Mouse (Mus musculus): ENCODE results near the gene Fam214a. TPM values are rescaled to one million over a fixed set of nuclear protein-coding genes. Genes with fewer than 3 reads are reported as not detected.
"Not testable (repeated sequence)": the region's sequence is repeated elsewhere in the genome, so short reads cannot be mapped to it uniquely, and the experiment has no call there.

Gene Fam214a
- polyA plus RNA-seq, 1 experiment: 5.1 TPM

- TF ChIP-seq GATA1 (IDR thresholded peaks at IDR 0.05; ENCODE audit: borderline replicate concordance, low read length): no peak
- no peak for TF ChIP-seq FLI1 (IDR thresholded peaks at IDR 0.05; ENCODE audit: low read length)
- no peaks in the 10 kb centered on the region for H3K27me3 ChIP-seq (replicated peaks)
- peaks cover 50% of the 10 kb centered on the region for H3K36me3 ChIP-seq (replicated peaks; ENCODE audit: low read length)
- H3K4me3 ChIP-seq (replicated peaks): peak overlapping the region; percentile 92
- H3K4me1 ChIP-seq: peaks cover 93% of the 10 kb centered on the region
- no peaks in the 10 kb centered on the region for H3K9me3 ChIP-seq
These were observed 23.4 kb downstream of the Fam214a start for GRCm38 (mm10) chr9:74975911-74976563.

GRCm38 (mm10) chr9:74977251-74977650 is 24.6 kb downstream of the Fam214a start:
- no peaks in the 10 kb centered on the region for H3K9me3 ChIP-seq
- peaks cover 98% of the 10 kb centered on the region for H3K4me1 ChIP-seq
- TF ChIP-seq GATA1 (IDR thresholded peaks at IDR 0.05; ENCODE audit: borderline replicate concordance, low read length) (no peak), FLI1 (IDR thresholded peaks at IDR 0.05; ENCODE audit: low read length) (no peak)
- no peaks in the 10 kb centered on the region for H3K27me3 ChIP-seq (replicated peaks)
- peak overlapping the region; percentile 92 for H3K4me3 ChIP-seq (replicated peaks)
- H3K36me3 ChIP-seq (replicated peaks; ENCODE audit: low read length): peaks cover 54% of the 10 kb centered on the region

DNA sequence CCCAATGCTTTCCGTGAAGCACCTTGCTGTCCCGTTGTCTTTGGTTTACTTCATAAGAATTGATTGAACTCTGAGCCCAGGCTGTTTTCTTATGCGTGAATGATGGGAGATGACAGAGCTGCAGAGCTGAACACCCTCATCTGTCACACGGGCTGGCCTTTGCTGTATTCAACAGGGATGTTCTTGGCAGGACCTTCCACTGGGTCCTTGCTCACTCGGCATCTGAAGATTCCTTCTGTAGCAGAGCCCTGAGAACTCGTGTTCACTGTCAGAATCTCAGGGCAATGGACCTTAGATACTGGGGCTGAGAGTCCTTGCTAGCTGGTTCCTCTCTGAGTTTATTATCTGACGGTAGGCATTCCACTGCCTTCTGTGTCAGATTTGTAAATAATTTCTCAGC is 25.3 kb downstream of the Fam214a start:
- Histone ChIP-seq H3K4me3 (replicated peaks) (peak overlapping the region; percentile 38), H3K36me3 (replicated peaks; ENCODE audit: low read length) (peaks cover 51% of the 10 kb centered on the region), H3K9me3 (no peaks in the 10 kb centered on the region), H3K4me1 (peaks cover 98% of the 10 kb centered on the region), H3K27me3 (replicated peaks) (no peaks in the 10 kb centered on the region)
- TF ChIP-seq GATA1 (IDR thresholded peaks at IDR 0.05; ENCODE audit: borderline replicate concordance, low read length) (no peak), FLI1 (IDR thresholded peaks at IDR 0.05; ENCODE audit: low read length) (no peak)

- Histone ChIP-seq H3K27me3 (replicated peaks) (no peaks in the 10 kb centered on the region), H3K9me3 (no peaks in the 10 kb centered on the region), H3K4me1 (peaks cover 97% of the 10 kb centered on the region), H3K36me3 (replicated peaks; ENCODE audit: low read length) (peaks cover 45% of the 10 kb centered on the region), H3K4me3 (replicated peaks) (no peak overlapping the region)
- no peak for TF ChIP-seq GATA1 (IDR thresholded peaks at IDR 0.05; ENCODE audit: borderline replicate concordance, low read length)
- no peak for TF ChIP-seq FLI1 (IDR thresholded peaks at IDR 0.05; ENCODE audit: low read length)
These were observed 26.2 kb downstream of the Fam214a start for GRCm38 (mm10) chr9:74978868-74979267.

DNA sequence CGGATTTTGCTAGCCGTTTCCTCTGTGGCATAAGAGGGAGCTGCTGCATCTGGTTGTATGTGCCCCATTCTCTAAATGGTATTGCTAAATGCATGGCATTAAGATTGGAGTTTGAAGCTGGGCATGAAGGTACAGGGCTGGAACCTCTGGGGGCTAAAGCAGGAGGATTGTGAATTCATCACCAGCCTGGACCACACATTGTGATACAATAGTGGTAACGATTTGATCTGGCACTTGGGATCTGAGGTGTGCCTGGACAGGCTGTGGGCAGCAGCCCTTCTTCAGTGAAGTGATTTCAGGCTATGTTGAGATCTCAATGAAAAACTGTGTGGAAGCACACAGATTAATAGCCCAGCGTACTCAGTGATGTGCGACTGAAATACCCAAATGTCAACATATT is 26.7 kb downstream of the Fam214a start:
- Histone ChIP-seq H3K4me1 (peaks cover 95% of the 10 kb centered on the region), H3K27me3 (replicated peaks) (no peaks in the 10 kb centered on the region), H3K4me3 (replicated peaks) (peak overlapping the region; percentile 78), H3K36me3 (replicated peaks; ENCODE audit: low read length) (peaks cover 45% of the 10 kb centered on the region), H3K9me3 (no peaks in the 10 kb centered on the region)
- TF ChIP-seq FLI1 (IDR thresholded peaks at IDR 0.05; ENCODE audit: low read length) (no peak), GATA1 (IDR thresholded peaks at IDR 0.05; ENCODE audit: borderline replicate concordance, low read length) (no peak)

GRCm38 (mm10) chr9:74979866-74980265 is 27.2 kb downstream of the Fam214a start:
- Histone ChIP-seq H3K36me3 (replicated peaks; ENCODE audit: low read length) (peaks cover 46% of the 10 kb centered on the region), H3K9me3 (no peaks in the 10 kb centered on the region), H3K4me1 (peaks cover 95% of the 10 kb centered on the region), H3K4me3 (replicated peaks) (peak overlapping the region; percentile 89), H3K27me3 (replicated peaks) (no peaks in the 10 kb centered on the region)
- TF ChIP-seq FLI1 (IDR thresholded peaks at IDR 0.05; ENCODE audit: low read length) (no peak), GATA1 (IDR thresholded peaks at IDR 0.05; ENCODE audit: borderline replicate concordance, low read length) (no peak)

DNA sequence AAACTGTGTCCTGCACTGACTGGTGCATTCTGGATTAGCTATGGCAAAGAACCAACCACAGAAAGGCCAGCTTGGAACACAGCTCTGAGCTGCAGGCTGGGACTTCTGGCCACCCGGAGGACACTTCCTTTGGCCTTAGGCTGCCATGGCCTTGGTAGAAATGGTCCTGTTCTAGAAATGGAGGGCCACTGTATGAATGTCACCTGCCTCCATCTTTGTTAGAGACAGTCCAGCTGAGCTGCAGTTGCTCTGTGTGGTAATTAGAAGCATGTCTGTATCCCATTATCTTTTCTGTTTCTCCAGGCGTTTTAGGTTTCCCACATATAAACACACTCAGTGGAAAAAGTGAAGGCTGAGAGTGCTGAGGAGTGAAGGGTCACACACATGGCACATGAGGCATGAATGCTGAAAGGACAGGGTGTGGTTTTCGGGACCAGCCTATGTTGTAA is 29.0 kb downstream of the Fam214a start:
- no peak for TF ChIP-seq FLI1 (IDR thresholded peaks at IDR 0.05; ENCODE audit: low read length)
- TF ChIP-seq GATA1 (IDR thresholded peaks at IDR 0.05; ENCODE audit: borderline replicate concordance, low read length): no peak
- no peaks in the 10 kb centered on the region for H3K9me3 ChIP-seq
- H3K4me3 ChIP-seq (replicated peaks): no peak overlapping the region
- H3K36me3 ChIP-seq (replicated peaks; ENCODE audit: low read length): peaks cover 64% of the 10 kb centered on the region
- H3K4me1 ChIP-seq: peaks cover 95% of the 10 kb centered on the region
- no peaks in the 10 kb centered on the region for H3K27me3 ChIP-seq (replicated peaks)

GRCm38 (mm10) chr9:74982193-74982592 is 29.5 kb downstream of the Fam214a start:
- Histone ChIP-seq H3K9me3 (no peaks in the 10 kb centered on the region), H3K4me3 (replicated peaks) (no peak overlapping the region), H3K36me3 (replicated peaks; ENCODE audit: low read length) (peaks cover 68% of the 10 kb centered on the region), H3K27me3 (replicated peaks) (no peaks in the 10 kb centered on the region), H3K4me1 (peaks cover 95% of the 10 kb centered on the region)
- TF ChIP-seq GATA1 (IDR thresholded peaks at IDR 0.05; ENCODE audit: borderline replicate concordance, low read length) (no peak), FLI1 (IDR thresholded peaks at IDR 0.05; ENCODE audit: low read length) (no peak)

DNA sequence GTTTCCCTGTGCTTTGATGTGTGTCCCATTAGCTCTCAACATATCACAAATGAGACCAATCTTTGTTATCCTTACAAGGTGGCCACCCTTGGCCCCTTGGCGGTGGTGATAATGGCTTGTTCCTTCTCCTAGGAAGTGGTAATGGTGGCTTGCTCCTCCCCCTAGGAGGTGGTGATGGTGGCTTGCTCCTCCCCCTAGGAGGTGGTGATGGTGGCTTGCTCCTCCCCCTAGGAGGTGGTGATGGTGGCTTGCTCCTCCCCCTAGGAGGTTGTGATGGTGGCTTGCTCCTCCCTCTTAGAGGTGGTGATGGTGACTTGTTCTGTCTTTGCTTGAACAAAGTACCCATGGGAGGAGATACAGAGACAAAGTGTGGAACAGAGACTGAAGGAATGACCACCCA is 30.0 kb downstream of the Fam214a start:
- H3K27me3 ChIP-seq (replicated peaks); H3K9me3 ChIP-seq: not testable (repeated sequence)
- peaks cover 95% of the 10 kb centered on the region for H3K4me1 ChIP-seq
- peaks cover 71% of the 10 kb centered on the region for H3K36me3 ChIP-seq (replicated peaks; ENCODE audit: low read length)
- peak overlapping the region; percentile 4 for H3K4me3 ChIP-seq (replicated peaks)

- Histone ChIP-seq H3K9me3 (no peaks in the 10 kb centered on the region), H3K36me3 (replicated peaks; ENCODE audit: low read length) (peaks cover 74% of the 10 kb centered on the region), H3K4me3 (replicated peaks) (peak overlapping the region; percentile 78), H3K4me1 (peaks cover 96% of the 10 kb centered on the region), H3K27me3 (replicated peaks) (no peaks in the 10 kb centered on the region)
- TF ChIP-seq FLI1 (IDR thresholded peaks at IDR 0.05; ENCODE audit: low read length) (no peak), GATA1 (IDR thresholded peaks at IDR 0.05; ENCODE audit: borderline replicate concordance, low read length) (no peak)
These were observed 32.6 kb downstream of the Fam214a start for GRCm38 (mm10) chr9:74985173-74985715.
